Mouse (Mus musculus) urinary bladder, postnatal 14 days (tissue): ENCODE data around the gene Kank1.

Experiments used
- DNase-seq: peaks from one replicate; pipeline ENCODE4 v3.0.0; 2021; ENCODE audit warnings: low spot score

Gene Kank1

GRCm38 (mm10) chr19:25365698-25366097 lies 128.9 kb downstream of the Kank1 start:
- no peak for DNase-seq

- no peak for DNase-seq
Observed at GRCm38 (mm10) chr19:25366620-25367019, 129.8 kb downstream of the Kank1 start.

- no peak for DNase-seq
Observed at GRCm38 (mm10) chr19:25370428-25370827, 133.7 kb downstream of the Kank1 start.

GRCm38 (mm10) chr19:25372794-25373193 lies 136.0 kb downstream of the Kank1 start:
- DNase-seq: no peak

- DNase-seq: no peak
Observed at GRCm38 (mm10) chr19:25373594-25373993, 136.8 kb downstream of the Kank1 start.

- DNase-seq: no peak
Observed at GRCm38 (mm10) chr19:25374191-25374590, 137.4 kb downstream of the Kank1 start.

GRCm38 (mm10) chr19:25374926-25375325 lies 138.2 kb downstream of the Kank1 start:
- peak; percentile 28 for DNase-seq

GRCm38 (mm10) chr19:25376871-25377270 lies 140.1 kb downstream of the Kank1 start:
- no peak for DNase-seq

- no peak for DNase-seq
Observed at GRCm38 (mm10) chr19:25380675-25381074, 143.9 kb downstream of the Kank1 start.

GRCm38 (mm10) chr19:25381972-25382371 lies 145.2 kb downstream of the Kank1 start:
- peak; percentile 31 for DNase-seq

GRCm38 (mm10) chr19:25382494-25382893 lies 145.7 kb downstream of the Kank1 start:
- no peak for DNase-seq

- peak; percentile 26 for DNase-seq
Observed at GRCm38 (mm10) chr19:25383386-25384146, 146.8 kb downstream of the Kank1 start.

- DNase-seq: peak; percentile 27
Observed at GRCm38 (mm10) chr19:25385981-25386380, 149.2 kb downstream of the Kank1 start.

GRCm38 (mm10) chr19:25386679-25387470 lies 150.1 kb downstream of the Kank1 start:
- no peak for DNase-seq

- no peak for DNase-seq
Observed at GRCm38 (mm10) chr19:25387902-25388301, 151.1 kb downstream of the Kank1 start.

GRCm38 (mm10) chr19:25392135-25392534 lies 155.4 kb downstream of the Kank1 start:
- DNase-seq: no peak

GRCm38 (mm10) chr19:25395035-25395434 lies 158.3 kb downstream of the Kank1 start:
- DNase-seq: no peak

- DNase-seq: no peak
Observed at GRCm38 (mm10) chr19:25396709-25397266, 160.0 kb downstream of the Kank1 start.

- DNase-seq: no peak
Observed at GRCm38 (mm10) chr19:25399511-25400211, 162.9 kb downstream of the Kank1 start.

- DNase-seq: no peak
Observed at GRCm38 (mm10) chr19:25400212-25400913, 163.6 kb downstream of the Kank1 start.

- no peak for DNase-seq
Observed at GRCm38 (mm10) chr19:25401521-25401920, 164.7 kb downstream of the Kank1 start.

- DNase-seq: no peak
Observed at GRCm38 (mm10) chr19:25404163-25404562, 167.4 kb downstream of the Kank1 start.
